Mouse (Mus musculus) layer of hippocampus, adult 11-12 months (tissue): Measurements from ENCODE around the gene A630089N07Rik.

Source experiments
- DNase-seq: peaks from one replicate; pipeline ENCODE4 v3.0.0; 2022; ENCODE audit warnings: low spot score

A630089N07Rik gene

GRCm38 (mm10) chr16:97962151-97962948 is 119.9 kb downstream of the A630089N07Rik start, which contains the start of the genes C2cd2 and Zbtb21:
Gene C2cd2, minus strand, starts transcription at chr16:97962598.
Gene Zbtb21, minus strand, starts transcription at chr16:97962622.
- peak; percentile 97 for DNase-seq

DNA sequence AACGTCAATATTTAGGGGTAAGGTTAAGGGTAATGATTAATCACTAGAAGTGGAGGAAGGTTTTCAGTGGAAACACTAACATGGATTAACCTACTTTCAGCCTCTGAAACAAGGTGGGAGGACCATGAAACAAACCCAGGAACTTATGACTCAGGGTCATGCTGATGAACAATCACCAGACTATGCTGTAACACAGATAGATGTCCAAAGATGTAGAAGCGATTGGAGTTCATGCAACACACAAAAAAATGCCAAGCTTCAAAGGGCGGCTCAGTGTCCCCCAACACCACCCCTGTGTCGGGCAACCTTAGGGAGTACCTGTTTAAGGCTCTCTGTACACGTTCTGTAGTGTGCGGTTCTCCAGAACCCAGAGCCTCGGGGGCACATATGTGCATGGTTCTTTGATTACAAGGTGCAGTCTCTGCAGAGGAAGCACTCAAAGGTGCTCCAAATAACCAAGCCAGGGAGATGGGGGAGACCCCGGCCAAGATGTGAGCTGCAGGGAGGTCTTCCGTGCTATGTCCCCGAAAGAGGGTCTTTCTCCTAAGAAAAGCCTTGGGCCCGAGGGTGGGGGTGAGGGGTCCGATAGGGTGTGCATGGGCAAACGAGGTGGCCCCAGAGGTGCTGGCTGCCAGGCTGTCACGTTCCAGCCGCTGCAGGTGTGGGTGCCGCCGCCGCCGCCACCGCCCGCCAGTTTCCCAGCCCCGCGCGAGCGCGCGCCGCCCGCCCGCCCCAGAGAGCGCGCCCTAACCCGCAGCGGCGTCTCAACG is 120.7 kb downstream of the A630089N07Rik start:
- no peak for DNase-seq

- no peak for DNase-seq
Measured at GRCm38 (mm10) chr16:97960348-97960747, 121.9 kb downstream of the A630089N07Rik start.

DNA sequence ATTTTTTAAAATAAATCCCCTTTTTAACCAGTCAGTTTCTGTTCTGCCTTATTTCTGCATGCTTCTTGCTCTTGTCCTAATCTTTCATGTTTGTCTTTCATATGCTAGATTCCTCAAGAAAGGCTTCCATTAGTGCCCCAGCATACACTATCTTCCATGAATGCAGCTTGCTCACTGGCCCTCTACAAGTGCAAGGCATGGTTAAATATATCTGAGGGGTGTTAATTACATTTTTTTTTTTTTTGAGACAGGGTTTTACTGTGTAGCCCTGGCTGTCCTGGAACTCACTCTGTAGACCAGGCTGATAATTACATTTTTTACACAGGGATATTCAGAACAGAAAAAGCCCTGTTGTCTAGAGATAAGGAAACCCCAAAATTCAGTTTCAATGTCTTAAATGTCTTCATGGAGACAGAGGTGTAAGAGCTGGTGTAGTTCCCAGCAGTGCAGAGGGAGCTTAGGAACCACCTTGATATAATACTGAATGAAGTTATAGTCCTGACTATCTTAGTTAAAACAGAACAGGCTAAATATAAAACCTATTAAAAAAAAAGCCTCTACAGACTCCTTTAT is 123.8 kb downstream of the A630089N07Rik start:
- DNase-seq: no peak

DNA sequence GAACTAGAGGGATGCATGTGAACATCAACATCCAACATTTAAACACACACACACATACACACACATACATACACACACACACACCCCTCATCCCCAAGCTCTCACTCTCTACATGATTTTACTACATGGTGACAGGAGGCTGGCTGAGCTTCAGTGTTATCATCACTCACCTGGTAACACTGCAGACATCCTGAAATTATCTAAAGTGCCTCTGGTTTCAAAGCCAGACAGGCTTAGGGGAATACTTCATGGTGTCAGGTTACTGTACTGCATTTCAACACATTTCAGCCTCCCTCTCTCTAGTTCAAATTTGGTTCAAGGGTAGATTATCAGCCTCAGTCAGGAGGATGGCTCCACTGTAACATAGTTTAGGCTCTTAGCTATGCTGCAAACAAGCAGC is 124.6 kb downstream of the A630089N07Rik start:
- DNase-seq: no peak

GRCm38 (mm10) chr16:97956011-97956410 is 126.2 kb downstream of the A630089N07Rik start:
- no peak for DNase-seq

DNA sequence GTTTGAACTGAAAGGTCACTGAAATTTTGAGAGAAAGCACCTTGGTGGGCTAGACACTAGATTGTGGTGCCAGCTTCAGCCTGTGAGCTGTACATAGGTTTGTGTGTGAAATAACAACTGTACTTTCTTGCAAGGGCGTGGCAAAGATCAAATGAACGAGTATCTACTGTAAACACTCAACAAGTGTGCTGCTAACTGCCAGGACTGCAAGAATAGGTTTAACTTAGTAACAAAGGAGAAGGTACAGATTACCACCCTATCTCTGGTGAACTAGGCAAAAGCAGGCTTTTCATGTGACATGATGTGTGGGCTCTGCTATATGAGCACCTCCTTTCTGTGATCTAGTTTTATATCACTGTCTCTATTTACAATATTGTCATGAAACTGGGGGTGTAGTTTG is 128.9 kb downstream of the A630089N07Rik start:
- no peak for DNase-seq

DNA sequence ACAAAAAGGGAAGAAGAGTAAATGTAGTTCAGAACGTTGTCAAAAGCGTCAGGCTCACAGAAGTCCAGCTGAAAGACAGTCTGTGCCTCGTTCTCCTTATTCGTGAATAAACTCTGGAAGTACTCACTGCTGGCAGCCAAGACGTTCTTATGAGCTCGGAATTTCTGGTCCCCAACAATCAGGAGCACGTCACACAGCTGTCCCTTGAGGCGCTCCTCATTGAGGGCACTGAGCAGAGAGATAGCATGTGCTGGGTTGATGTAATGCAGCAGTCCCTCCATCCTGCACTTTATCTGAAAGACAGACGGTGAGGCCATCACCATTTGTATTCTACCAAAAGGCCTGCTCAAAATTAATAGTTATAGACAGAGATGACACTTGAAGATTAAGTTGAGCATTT is 129.4 kb downstream of the A630089N07Rik start:
- DNase-seq: no peak

GRCm38 (mm10) chr16:97952371-97952770 is 129.9 kb downstream of the A630089N07Rik start:
- DNase-seq: no peak
